Mouse (Mus musculus) bone marrow, adult 2 months (tissue): ENCODE data around the gene Cmklr1. TPM values are rescaled to one million over a fixed set of nuclear protein-coding genes. Genes with fewer than 3 reads are reported as not detected.

ENCODE experiments used
- H3K27ac ChIP-seq: fragments of 200-500 bp; 2 replicates; pipeline ENCODE4 v1.5.1; 2012; ENCODE audit warnings: low read depth, mild to moderate bottlenecking, control low read depth, inconsistent platforms, low read length; ENCODE audit not compliant: control insufficient read depth, poor library complexity, insufficient read depth
- H3K4me1 ChIP-seq: fragments of 200-500 bp; 2 replicates; pipeline ENCODE4 v1.6.1; 2011; ENCODE audit warnings: low read length; ENCODE audit not compliant: control insufficient read depth, insufficient read depth
- H3K4me3 ChIP-seq: fragments of 200-500 bp; replicated peaks from 2 replicates; pipeline ENCODE3; 2011; ENCODE audit warnings: mild to moderate bottlenecking, low read depth, low read length, control low read depth; ENCODE audit not compliant: control insufficient read depth
- CTCF ChIP-seq: fragments of 200-500 bp; IDR thresholded peaks from 2 replicates; pipeline ENCODE4 v1.5.1; 2011; ENCODE audit warnings: low read length, control low read depth; ENCODE audit not compliant: control insufficient read depth, insufficient read depth
- POLR2A ChIP-seq: fragments of 200-500 bp; IDR thresholded peaks from 2 replicates; pipeline ENCODE4 v1.6.1; 2011; ENCODE audit warnings: low read depth, mild to moderate bottlenecking, control low read depth, low read length, borderline replicate concordance; ENCODE audit not compliant: control insufficient read depth
- WGBS: fragments of 180-500 bp; shearing (Covaris S2); methylation state at CpG from one replicate; pipeline ENCODE4 v1.1.7; 2018; 5-methylcytosine and 5-hydroxymethylcytosine counted together
- polyA plus RNA-seq: library from polyadenylated mRNA; stranded (reverse); fragments of >200 nt; gene quantifications from 2 replicates; pipeline ENCODE4 v1.2.4, GENCODE M21; 2011; ENCODE audit warnings: low replicate concordance; ENCODE audit not compliant: missing spikeins, insufficient read depth, insufficient read length

The Cmklr1 gene
- polyA plus RNA-seq, 1 experiment: 2.6 TPM

DNA sequence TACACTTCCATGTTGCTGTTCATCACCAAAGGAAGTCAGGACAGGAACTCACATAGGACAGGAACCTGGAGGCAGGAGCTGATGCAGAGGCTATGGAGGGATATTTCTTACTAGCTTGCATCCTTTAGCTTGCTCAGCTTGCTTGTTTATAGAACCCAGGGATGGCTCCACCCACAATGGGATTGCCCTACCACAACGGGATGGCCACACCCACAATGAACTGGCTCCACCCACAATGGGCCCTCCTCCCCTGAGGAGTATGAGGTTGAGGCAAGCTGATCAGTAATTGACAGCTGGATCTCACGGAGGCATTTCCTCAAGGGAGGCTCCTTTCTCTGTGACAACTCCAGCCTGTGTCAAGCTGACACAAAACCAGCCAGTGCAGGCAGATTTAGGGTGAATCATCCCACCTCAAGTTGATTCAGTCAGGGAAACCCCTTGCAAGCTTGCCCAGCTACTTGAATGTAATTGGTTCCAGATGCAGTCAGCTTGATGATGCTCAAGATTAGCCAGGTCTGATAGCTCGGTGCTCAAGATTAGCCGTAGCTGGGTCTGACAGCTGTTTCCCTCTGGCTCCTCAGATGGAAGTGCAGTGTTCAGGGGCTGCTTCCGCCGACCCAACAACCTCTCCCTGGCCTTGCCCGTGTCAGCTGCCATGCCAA lies 80.0 kb downstream of the Cmklr1 start:
- no peak for TF ChIP-seq POLR2A
- no peak for TF ChIP-seq CTCF
- WGBS: 56% methylated on average over 7 of the region's 7 CpGs
- no peaks in the 10 kb centered on the region for H3K4me1 ChIP-seq
- H3K4me3 ChIP-seq: no peak overlapping the region
- no peak overlapping the region for H3K27ac ChIP-seq

DNA sequence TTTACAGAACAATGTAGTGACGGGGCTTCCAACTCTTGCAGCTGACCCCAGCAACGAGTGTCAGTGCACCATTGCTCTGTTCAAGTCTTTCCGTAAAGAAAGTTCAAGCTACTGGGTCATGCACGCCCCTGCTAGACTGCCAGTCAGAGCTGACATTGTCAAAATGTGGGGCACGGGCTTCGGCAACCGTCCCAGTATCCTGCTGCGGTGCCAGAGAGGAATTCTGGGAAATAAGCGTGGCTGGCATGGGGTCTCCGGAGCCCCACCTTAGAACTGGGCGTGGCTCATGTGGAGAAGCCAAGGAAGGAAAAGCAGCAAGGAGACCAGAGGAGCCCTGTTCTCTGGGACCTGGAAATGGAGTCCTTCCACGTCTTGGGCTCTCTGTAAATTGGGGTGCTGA lies 84.4 kb downstream of the Cmklr1 start:
- no peak overlapping the region for H3K27ac ChIP-seq
- WGBS: 72% methylated on average over 12 of the region's 12 CpGs

GRCm38 (mm10) chr5:113565101-113565854 lies 84.9 kb downstream of the Cmklr1 start:
- Histone ChIP-seq H3K4me3 (no peak overlapping the region), H3K4me1 (no peaks in the 10 kb centered on the region), H3K27ac (no peak overlapping the region)
- WGBS: 68% methylated on average over 10 of the region's 10 CpGs
- TF ChIP-seq CTCF (no peak), POLR2A (no peak)

More for the DNA sequence above, 84.4 kb downstream of the Cmklr1 start:
- no peak overlapping the region for H3K4me3 ChIP-seq
- no peaks in the 10 kb centered on the region for H3K4me1 ChIP-seq
- no peak for TF ChIP-seq CTCF
- no peak for TF ChIP-seq POLR2A

- Histone ChIP-seq H3K4me1 (no peaks in the 10 kb centered on the region), H3K4me3 (no peak overlapping the region), H3K27ac (no peak overlapping the region)
- 29% methylated on average over 4 of the region's 4 CpGs for WGBS
- no peak for TF ChIP-seq POLR2A
- TF ChIP-seq CTCF: no peak
Measured at GRCm38 (mm10) chr5:113564463-113564862, 85.8 kb downstream of the Cmklr1 start.

Other genes starting within 250 kb of the Cmklr1 start
- 0.30 TPM in 1 of 2 replicates, not detected in the other for gene Wscd2, start 160.1 kb downstream of the Cmklr1 start, polyA plus RNA-seq
- gene 1700069L16Rik, start 74.3 kb upstream of the Cmklr1 start, polyA plus RNA-seq: not detected in 2 replicates
- gene Ficd, start 85.4 kb upstream of the Cmklr1 start, polyA plus RNA-seq: 1.0 and 3.0 TPM in 2 replicates
- 42.7 and 57.4 TPM in 2 replicates for gene Sart3, start 122.1 kb upstream of the Cmklr1 start, polyA plus RNA-seq
- gene Iscu, start 122.3 kb upstream of the Cmklr1 start, polyA plus RNA-seq: 108 and 116 TPM in 2 replicates
- gene Tmem119, start 150.1 kb upstream of the Cmklr1 start, polyA plus RNA-seq: 1.4 and 1.8 TPM in 2 replicates
- gene Selplg, start 182.2 kb upstream of the Cmklr1 start, polyA plus RNA-seq: 48.2 and 146 TPM in 2 replicates